Mouse (Mus musculus): ENCODE data around the gene Zfp641.
A peak's percentile ranks its signal among the peaks of the same experiment; 100 is the strongest.

The Zfp641 gene

DNA sequence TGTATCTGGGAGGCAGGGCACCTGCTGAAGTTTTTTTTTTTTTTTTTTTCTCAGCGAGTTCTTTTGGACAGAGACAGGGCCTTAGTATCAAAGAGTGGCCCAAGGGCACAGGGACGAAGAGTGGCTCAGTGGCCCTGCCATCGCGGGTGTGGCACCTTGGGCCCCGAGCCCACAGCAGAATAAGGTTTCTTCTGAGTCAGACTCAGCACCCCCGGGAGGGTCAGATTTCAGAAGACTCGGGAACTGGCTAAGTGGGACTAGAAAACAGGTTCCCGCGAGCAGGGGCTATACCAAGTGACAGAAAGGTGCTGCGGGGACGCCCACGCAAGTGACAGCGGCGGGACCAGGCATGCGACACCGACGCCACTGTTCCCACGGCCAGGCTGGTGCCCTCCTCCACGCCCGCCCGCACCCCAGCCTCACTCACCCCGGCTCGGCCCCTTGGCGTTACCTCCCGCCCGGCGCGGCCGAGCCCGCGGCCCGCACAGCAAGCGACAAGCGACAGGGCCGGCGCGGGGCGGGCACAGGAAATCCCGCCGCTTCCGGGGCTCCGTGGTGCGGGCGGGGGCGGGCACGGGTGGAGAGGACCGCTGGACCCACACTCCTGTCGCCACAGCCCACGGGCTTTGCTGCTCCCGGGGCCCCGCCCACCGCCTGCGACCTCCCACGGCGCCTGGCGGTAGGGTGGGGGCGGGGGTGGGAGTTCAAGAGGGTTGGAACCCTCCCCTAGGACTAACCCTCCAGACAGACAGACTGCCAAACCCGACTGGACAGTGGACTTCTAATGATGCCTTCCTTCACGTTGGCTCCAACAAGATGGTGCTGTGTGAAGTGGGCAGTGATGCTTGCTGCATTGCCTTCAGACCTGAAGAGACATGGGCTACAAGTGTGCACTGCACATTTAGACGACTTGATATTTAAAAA is at the start of gene Zfp641:
Zfp641 (minus strand) TSS at position 534 of the 924 bp plus-strand sequence.
- peak in 1 of 2 experiments; percentile 11 for DNase-seq

DNA sequence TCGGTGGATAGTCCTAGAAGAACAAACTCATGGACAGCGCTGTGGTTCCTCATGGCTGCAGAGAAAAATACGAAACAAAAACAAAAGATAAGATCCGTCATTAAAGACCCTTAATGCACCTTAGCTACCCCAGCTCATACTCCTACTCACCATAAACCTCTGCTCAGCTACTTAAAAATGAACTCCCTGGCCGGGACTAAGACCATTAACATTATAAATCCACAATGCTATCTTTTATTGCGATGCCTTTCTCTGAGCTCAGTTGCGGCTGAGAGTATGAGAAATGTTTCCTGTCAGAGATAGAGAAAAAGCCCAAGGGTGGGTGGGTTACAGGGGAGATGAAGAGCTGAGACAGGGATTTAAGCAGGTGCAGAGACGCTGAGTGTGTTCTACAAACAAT is 44.9 kb upstream of the Zfp641 start, which contains the start of gene Olfr284:
Olfr284 (minus strand) TSS at position 101 of the 400 bp plus-strand sequence.
- DNase-seq, result no peak

DNA sequence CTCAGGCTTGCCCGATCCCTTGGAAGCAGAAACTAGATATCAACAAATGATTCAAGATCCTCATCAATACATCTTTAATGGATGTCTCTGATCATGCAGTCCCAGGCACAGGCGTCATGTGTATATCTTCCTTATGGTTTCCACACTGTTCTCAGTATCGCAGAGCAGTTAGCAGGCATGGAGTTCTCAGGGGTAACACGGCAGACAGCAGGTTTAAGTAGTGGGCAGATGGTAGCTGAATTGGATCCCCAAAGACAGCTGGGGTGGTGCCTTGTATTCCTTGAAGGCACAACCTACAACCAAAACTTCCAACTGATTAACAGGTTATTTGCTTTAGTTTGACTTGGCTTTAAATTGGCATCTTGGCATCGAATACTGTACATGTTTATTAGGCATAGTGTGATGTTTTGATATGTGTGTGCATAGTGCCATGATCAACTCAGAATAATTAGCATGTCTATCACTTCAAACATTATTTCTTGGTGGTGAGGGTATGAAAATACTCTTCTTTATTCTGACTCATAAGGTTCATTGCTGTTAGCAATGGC is 21.3 kb upstream of the Zfp641 start, which contains the start of gene Olfr285:
Olfr285 (minus strand) TSS at position 177 of the 548 bp plus-strand sequence.
- no peak for DNase-seq

DNA sequence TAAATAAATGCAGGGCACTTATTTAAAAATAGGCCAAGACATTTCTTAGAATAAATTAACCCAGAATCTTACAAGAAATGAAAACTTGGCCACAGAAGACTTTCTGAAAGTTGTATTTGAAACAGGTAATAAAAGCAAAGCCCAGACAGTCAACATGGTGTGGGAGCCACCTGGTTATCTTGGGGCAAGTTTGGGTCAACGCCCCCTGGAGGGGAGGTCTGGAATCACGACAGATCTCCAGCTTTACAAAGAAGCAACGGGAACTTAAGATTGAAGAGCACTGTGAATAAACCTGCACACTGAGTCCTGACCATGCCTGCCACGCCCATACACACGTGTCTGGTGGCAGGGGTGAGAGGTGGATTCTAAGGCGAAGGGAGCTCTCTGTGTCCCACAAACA is 19.7 kb upstream of the Zfp641 start:
- DNase-seq, result peak; percentile 5 to 8

DNA sequence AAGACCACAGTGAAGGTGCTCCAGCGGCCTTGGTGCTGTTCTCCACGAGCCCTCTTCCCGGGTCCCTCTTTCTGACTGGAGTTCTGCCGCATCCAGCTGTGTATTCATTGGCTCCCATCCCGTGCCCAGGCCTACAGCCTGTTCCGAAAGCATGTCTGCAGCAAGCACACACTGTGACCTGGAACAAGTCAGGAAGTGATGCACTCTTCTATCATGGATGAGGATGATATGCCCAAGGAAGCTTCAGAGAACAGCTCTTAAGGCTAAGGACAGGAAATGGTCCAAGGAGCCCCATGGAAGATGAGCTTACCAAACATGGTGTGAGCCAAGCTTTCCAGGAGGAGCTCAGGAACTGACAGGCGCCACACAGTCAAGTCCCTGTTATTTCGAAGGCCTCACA is 2.3 kb downstream of the Zfp641 start:
- no peak for DNase-seq

DNA sequence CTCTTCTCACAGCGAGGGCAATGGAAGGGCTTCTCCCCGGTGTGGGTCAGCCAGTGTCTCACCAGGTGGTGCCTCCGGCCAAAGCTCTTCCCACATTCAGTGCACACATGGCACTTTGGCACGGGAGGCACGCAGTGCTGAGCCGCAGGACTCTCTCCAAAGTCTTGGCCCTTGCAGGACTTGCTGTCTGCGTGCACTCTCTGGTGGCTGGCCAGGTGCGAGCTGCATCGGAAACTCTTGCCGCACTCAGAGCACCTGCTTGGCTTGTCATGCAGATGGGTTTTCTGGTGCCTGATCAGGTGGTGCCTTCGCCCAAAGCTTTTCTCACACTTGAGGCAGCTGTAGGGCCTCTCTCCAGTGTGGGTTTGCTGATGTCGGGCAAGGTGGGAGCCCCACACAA is 7.4 kb downstream of the Zfp641 start:
- DNase-seq, result peak; percentile 25 to 49

DNA sequence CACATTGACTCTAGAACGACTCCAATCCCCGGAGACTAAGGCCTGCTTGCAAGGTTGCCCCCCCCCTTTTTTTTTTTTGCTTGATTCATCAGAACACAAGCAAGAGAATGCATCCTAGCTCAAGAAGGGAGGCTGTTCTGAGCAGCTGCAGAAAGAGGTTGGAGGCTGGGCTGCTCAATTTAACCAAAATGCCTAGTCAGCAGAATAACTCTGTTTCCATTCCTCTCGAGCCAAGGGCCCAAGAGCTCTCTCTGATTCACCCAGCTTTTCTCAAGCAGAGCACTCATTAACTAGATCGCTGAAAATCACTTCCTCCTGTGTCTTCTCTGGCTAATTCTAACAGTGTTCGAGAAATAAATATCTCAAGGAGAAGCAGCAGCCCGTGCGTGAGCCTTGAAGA is 9.5 kb downstream of the Zfp641 start:
- DNase-seq, result no peak

DNA sequence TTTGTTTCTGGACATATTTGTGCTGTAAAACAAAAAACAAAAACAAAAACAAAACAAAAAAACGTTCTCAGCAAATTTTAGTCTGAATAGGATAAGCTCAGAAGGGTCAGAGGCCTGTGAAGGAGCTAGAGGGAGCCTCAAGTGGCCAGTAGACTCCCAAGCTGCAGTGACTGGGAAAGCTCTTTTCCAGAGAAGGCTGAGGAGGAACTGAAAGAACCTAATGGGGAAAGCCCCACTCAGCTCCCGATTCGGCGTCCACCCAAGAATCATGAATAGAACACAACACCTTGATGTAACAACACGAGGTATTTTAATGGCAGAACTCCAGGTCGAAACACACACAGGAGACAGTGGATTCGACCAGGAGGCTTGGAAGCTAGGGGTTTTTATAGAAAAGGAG is 38.2 kb downstream of the Zfp641 start:
- DNase-seq, result no peak

DNA sequence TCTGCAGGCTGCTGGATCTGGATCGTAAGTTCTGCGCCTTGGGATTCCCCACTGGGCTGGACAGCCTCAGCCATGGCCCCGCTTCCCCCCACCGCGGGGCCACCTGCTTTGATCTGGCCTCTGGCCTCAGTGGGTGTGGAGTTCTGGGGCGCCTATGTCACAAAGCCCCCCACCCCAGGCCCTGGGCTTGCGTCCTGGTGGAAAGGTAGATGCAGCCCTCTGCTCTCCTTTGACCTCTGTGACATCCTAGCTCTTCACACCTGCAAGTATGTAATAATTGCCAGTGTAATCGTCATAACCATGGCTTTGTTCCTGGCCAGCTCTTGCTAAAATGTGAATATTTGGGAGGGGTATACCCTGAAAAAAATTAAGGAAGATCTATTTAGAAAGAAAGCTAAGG is 38.8 kb downstream of the Zfp641 start, which contains the start of gene H1fnt:
H1fnt (minus strand) TSS at position 101 of the 400 bp plus-strand sequence.
- DNase-seq, result no peak

DNA sequence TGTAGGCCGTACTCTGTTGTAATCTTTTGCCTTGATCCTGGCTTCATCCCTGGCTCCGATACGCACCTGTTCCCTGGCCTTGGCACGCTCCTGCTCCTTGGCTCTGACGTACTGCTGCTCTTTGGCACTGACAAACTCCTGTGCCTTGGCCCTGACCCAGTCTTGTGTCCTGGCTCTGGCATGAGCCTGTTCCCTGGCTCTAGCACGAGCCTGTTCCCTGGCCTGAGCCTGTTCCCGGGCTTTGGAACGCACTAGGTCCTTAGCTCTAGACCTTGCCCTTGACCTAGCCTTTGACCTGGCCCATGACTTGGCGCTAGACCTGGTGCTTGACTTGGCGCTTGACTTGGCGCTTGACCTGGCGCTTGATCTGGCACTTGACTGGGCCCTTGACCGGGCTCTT is 39.7 kb downstream of the Zfp641 start:
- DNase-seq, result no peak

Measured in thymus, postnatal 36 days (tissue).